Mouse (Mus musculus) ES-Bruce4 (cell line): ENCODE data around the gene Hist2h3c1.

Source experiments
- CTCF ChIP-seq: IDR thresholded peaks from one replicate; pipeline ENCODE4 v1.8.1; 2011; ENCODE audit warnings: low read depth, low read length
- EP300 ChIP-seq: IDR thresholded peaks from 2 replicates; pipeline ENCODE4 v1.6.1; 2011; ENCODE audit warnings: low read depth, low read length; ENCODE audit not compliant: insufficient read depth

GRCm38 (mm10) chr3:96220765-96221639, 25.5 kb upstream of the Hist2h3c1 start, which contains the start of the genes Hist2h2ac and Hist2h2be:
- TF ChIP-seq CTCF (no peak), EP300 (0 out of 2 replicates have a peak, but pooled peaks have one; percentile 15)
